Mouse (Mus musculus) embryonic fibroblast, embryonic 13.5 days (primary cell): ENCODE measurements around the gene Tnfaip8l2.

Experiments used
- CTCF ChIP-seq: IDR thresholded peaks from 2 replicates; pipeline ENCODE4 v1.5.1; 2011; ENCODE audit warnings: mild to moderate bottlenecking, control low read depth, low read length, moderate library complexity, borderline replicate concordance; ENCODE audit not compliant: insufficient read depth
- POLR2A ChIP-seq: IDR thresholded peaks from 2 replicates; pipeline ENCODE4 v1.6.1; 2011; ENCODE audit warnings: low read depth, mild to moderate bottlenecking, control low read depth, low read length, moderate library complexity

- peak; percentile 62 for TF ChIP-seq POLR2A
- no peak for TF ChIP-seq CTCF
These were observed 31.0 kb downstream of the Tnfaip8l2 start, which contains the start of gene Vps72 for GRCm38 (mm10) chr3:95110911-95111726.
